In the genomic region with DNA sequence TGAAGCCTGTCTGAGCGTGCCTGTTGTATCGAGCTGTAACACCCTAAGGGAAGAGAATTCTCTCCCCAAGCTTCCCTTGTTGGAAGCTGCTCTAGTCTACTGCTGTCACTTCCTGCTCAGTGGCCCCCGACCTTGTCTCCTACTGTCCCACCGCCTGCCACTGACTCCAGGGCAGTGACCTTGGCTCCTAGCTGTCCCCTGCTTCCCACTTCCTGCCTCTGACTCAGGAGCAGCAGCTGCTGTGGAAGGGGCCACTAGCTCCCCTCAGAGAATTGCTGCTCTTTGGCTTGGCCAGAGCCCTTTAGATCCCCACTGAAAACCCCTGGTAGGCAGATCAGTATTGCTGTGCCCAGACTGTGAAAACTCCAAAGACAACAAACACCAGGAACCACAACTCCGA, we compare ENCODE assay signal across 11 mouse cellular contexts. TPM values are rescaled to one million over a fixed set of nuclear protein-coding genes. Genes with fewer than 3 reads are reported as not detected.
DNase-seq lines count a peak whose midpoint lies in the region; ATAC-seq and TF ChIP-seq lines count a peak whose summit lies in the region.
"Had no signal": no experiment of that assay in that cellular context is flagged by ENCODE, and none has a peak within 500 bp of the region (broad histone marks: within the 10 kb centered on the region; RNA-seq: fewer than 3 reads in every experiment).

No protein-coding gene starts in this region.

- no peak for TF ChIP-seq CTCF in spleen, adult 2 months (IDR thresholded peaks at IDR 0.05; ENCODE audit: extremely low read depth, insufficient read depth, insufficient read length, insufficient replicate concordance)

- TF ChIP-seq POLR2A in spleen, adult 2 months (IDR thresholded peaks at IDR 0.05; ENCODE audit: low read depth, low read length) = no peak

- no peak overlapping the region for H3K4me3 ChIP-seq in heart, embryonic 10.5 days
- no peak overlapping the region for H3K4me3 ChIP-seq in heart, embryonic 12.5 days
- no peak overlapping the region for H3K4me3 ChIP-seq in spleen, adult 2 months (ENCODE audit: extremely low read depth, insufficient read depth, insufficient read length)
- H3K4me3 ChIP-seq: lung, embryonic 15.5 days had no signal

- H3K4me1 ChIP-seq in heart, embryonic 10.5 days = peaks cover 23% of the 10 kb centered on the region
- H3K4me1 ChIP-seq in heart, embryonic 12.5 days (replicated peaks) = peaks cover 18% of the 10 kb centered on the region
- peaks cover 6% of the 10 kb centered on the region; the same call in 1 of the 2 replicates for H3K4me1 ChIP-seq in spleen, adult 2 months (ENCODE audit: control insufficient read depth, insufficient read depth, insufficient read length)

- H3K4me2 ChIP-seq in heart, embryonic 12.5 days = no peak overlapping the region
- H3K4me2 ChIP-seq: lung, embryonic 15.5 days had no signal

- H3K27me3 ChIP-seq in heart, embryonic 10.5 days (ENCODE audit: insufficient read depth, poor library complexity, severe bottlenecking) = no peaks in the 10 kb centered on the region
- H3K27me3 ChIP-seq in heart, embryonic 12.5 days (replicated peaks) = no peaks in the 10 kb centered on the region
- no peaks in the 10 kb centered on the region; the same call in 1 of the 2 replicates for H3K27me3 ChIP-seq in spleen, adult 2 months (ENCODE audit: control insufficient read depth, insufficient read depth, low read length)
- H3K27me3 ChIP-seq: lung, embryonic 15.5 days had no signal

- no peaks in the 10 kb centered on the region for H3K9me3 ChIP-seq in heart, embryonic 10.5 days
- H3K9me3 ChIP-seq in heart, embryonic 12.5 days (replicated peaks) = no peaks in the 10 kb centered on the region
- H3K9me3 ChIP-seq: lung, embryonic 15.5 days had no signal

- ATAC-seq in heart, embryonic 12.5 days (ENCODE audit: insufficient number of reproducible peaks, low FRiP score) = no peak
- ATAC-seq in CD4-positive, CD25-positive, alpha-beta regulatory T cell, adult 4 months = no peak

- peaks cover 5% of the 10 kb centered on the region; the same call in 1 of the 2 replicates for H3K36me3 ChIP-seq in heart, embryonic 10.5 days
- H3K36me3 ChIP-seq in heart, embryonic 12.5 days = peaks cover 5% of the 10 kb centered on the region
- no peaks in the 10 kb centered on the region for H3K36me3 ChIP-seq in spleen, adult 2 months (ENCODE audit: control insufficient read depth, insufficient read depth, low read length)
- H3K36me3 ChIP-seq: lung, embryonic 15.5 days had no signal

- 29% methylated on average over 5 of the region's 5 CpGs for WGBS in heart, embryonic 10.5 days
- 33% methylated on average over 5 of the region's 5 CpGs for WGBS in heart, embryonic 12.5 days
- 36% methylated on average over 5 of the region's 5 CpGs for WGBS in spleen, adult 2 months

- DNase-seq in heart, embryonic 10.5 days (ENCODE audit: low spot score) = no peak
- no peak for DNase-seq in spleen, adult 2 months (ENCODE audit: low read depth in 1 of 2, low spot score in 2 of 2)
- no peak for DNase-seq in spleen, postnatal 14 days (ENCODE audit: low spot score in 2 of 2)
- DNase-seq in kidney, adult 9 months = peak; percentile 42
- peak; percentile 29 to 41 for DNase-seq in thymus, postnatal 36 days
- DNase-seq in cerebellum, adult 9-11 months = no peak
- DNase-seq: cerebellum, adult 2 months; midbrain, embryonic 14.5 days had no signal

- no peak overlapping the region for H3K9ac ChIP-seq in heart, embryonic 12.5 days
- H3K9ac ChIP-seq: lung, embryonic 15.5 days had no signal

- peak overlapping the region; percentile 62; the same call in 1 of the 2 replicates for H3K27ac ChIP-seq in heart, embryonic 10.5 days
- H3K27ac ChIP-seq in heart, embryonic 12.5 days (ENCODE audit: poor library complexity, severe bottlenecking) = no peak overlapping the region
- peak overlapping the region; percentile 4; the same call in 1 of the 2 replicates for H3K27ac ChIP-seq in spleen, adult 2 months (ENCODE audit: insufficient read depth, low read length)
- H3K27ac ChIP-seq: lung, embryonic 15.5 days had no signal

RNA-seq across cellular contexts. Expression of gene Slfn9, which starts 17.7 kb away (rescaled TPM):
- polyA plus RNA-seq in heart, embryonic 10.5 days (2016; fragmentation: Nextera tagmentation; extraction: Ambion mirVana) = 12.6 and 17.8 TPM in 2 replicates
- polyA plus RNA-seq in heart, embryonic 12.5 days (2016; fragmentation: Nextera tagmentation; extraction: Ambion mirVana) = 19.9 and 20.3 TPM in 2 replicates
- 1.5 and 1.6 TPM in 2 replicates for polyA plus RNA-seq in spleen, adult 2 months (2012; rRNA removed)
- 10 to 100 TPM; 10.7 to 17.9 TPM for polyA plus RNA-seq in CD4-positive, CD25-positive, alpha-beta regulatory T cell, adult 4 months (2017; shearing (Covaris generic))

RNA-seq across cellular contexts. Expression of gene Slfn5, which starts 22.8 kb away (rescaled TPM):
- 0.35 and 0.86 TPM in 2 replicates for polyA plus RNA-seq in heart, embryonic 10.5 days (2016; fragmentation: Nextera tagmentation; extraction: Ambion mirVana)
- polyA plus RNA-seq in heart, embryonic 12.5 days (2016; fragmentation: Nextera tagmentation; extraction: Ambion mirVana) = 2.5 and 2.7 TPM in 2 replicates
- polyA plus RNA-seq in spleen, adult 2 months (2012; rRNA removed) = 3.1 and 3.4 TPM in 2 replicates
- polyA plus RNA-seq in CD4-positive, CD25-positive, alpha-beta regulatory T cell, adult 4 months (2017; shearing (Covaris generic)) = 10 to 100 TPM; 30.3 to 39.4 TPM

RNA-seq across cellular contexts. Expression of gene Slfn8, which starts 46.7 kb away (rescaled TPM):
- 0.04 and 0.30 TPM in 2 replicates for polyA plus RNA-seq in heart, embryonic 10.5 days (2016; fragmentation: Nextera tagmentation; extraction: Ambion mirVana)
- 0.26 and 0.36 TPM in 2 replicates for polyA plus RNA-seq in heart, embryonic 12.5 days (2016; fragmentation: Nextera tagmentation; extraction: Ambion mirVana)
- 3.4 and 3.5 TPM in 2 replicates for polyA plus RNA-seq in spleen, adult 2 months (2012; rRNA removed)
- 100 to 1,000 TPM; 109 to 141 TPM for polyA plus RNA-seq in CD4-positive, CD25-positive, alpha-beta regulatory T cell, adult 4 months (2017; shearing (Covaris generic))

Comparison
In these comparisons a context has a peak if more than half of its experiments do, and no peak if none do; other contexts are left out.
1. DNase-seq: peak in kidney, adult 9 months (single experiment) and thymus, postnatal 36 days (2 of 2); none in heart, embryonic 10.5 days (single experiment), spleen, adult 2 months (0 of 2), spleen, postnatal 14 days (0 of 2) and cerebellum, adult 9-11 months (single experiment).
2. RNA of gene Slfn8, which starts 46.7 kb away (polyA plus RNA-seq): 109 to 141 TPM in CD4-positive, CD25-positive, alpha-beta regulatory T cell, adult 4 months; 3.4 to 3.5 TPM in spleen, adult 2 months, 0.26 to 0.36 TPM in heart, embryonic 12.5 days and 0.04 to 0.30 TPM in heart, embryonic 10.5 days; every median in the first group is over 10 times any median in the second.